Mouse (Mus musculus) urinary bladder, postnatal 14 days (tissue): ENCODE results near the gene Ctsll3.
A peak's percentile ranks its signal among the peaks of the same experiment; 100 is the strongest.

Source experiments
- DNase-seq: peaks from one replicate; pipeline ENCODE4 v3.0.0; 2021; ENCODE audit warnings: low spot score

The Ctsll3 gene

GRCm38 (mm10) chr13:60802749-60803148 lies at the start of gene Ctsll3:
Ctsll3 (minus strand) TSS chr13:60802849.
- no peak for DNase-seq

DNA sequence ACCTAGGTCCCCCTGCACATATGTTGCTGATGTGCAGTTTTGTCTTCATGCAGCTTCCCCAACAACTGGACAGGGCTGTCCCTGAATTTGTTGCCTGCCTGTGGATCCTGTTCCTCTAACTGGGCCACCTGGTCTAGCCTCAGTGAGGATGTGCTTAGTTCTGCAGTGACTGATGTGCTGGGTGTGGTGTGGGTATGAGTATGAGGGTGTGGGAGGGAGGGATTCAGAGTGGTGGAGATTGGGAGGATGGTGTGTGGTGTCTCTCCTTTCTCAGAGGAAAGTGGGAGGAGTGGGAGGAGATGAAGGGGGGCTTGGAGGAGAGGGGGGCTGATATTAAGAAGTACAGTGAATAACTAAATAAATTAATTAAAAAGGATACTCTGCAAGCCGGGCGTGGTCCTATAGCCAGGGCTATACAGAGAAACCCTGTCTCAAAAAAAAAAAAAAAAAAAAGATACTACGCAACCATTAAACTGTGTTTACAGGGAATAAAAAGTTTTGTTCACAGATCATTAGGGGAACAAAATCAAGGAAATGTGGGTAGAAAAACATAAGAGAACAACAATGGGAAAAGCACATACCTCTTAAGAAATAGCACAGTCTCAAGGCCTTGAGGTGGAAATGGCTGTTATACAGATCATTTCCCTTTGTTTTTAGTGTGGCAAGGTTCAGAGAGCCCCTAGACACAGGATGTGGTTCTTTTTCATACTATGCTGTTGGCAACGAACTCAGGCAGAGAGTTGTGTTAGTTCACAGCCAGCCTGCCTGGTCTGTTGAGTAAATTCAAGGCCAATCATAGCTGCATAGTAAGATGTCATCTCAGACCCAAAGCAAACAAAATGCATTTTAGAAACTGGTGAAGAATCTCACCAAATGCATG lies 45.8 kb upstream of the Ctsll3 start:
- DNase-seq: no peak

- no peak for DNase-seq
These were observed 40.5 kb upstream of the Ctsll3 start for GRCm38 (mm10) chr13:60843153-60843552.

DNA sequence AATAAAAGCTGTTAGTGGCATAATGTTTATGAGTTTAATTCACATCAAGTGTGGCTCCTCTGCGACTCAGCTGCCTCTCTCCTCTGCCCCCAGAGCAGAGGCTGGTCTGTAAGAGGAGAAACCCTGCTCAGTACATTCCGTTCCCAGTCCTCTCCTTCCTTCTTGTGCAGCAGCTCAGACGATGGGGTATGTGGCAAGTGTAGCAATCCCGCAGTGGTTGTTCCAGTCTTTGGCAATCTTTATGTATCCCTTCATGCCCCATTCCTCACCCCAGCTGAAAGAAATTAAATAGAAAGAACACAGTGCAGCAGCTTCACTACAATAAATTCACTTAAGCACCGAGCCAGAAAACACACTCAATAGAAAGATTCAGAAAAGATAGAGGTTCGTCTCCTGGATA lies 40.1 kb upstream of the Ctsll3 start:
- no peak for DNase-seq

- DNase-seq: no peak
These were observed 36.8 kb upstream of the Ctsll3 start for GRCm38 (mm10) chr13:60839353-60839902.

DNA sequence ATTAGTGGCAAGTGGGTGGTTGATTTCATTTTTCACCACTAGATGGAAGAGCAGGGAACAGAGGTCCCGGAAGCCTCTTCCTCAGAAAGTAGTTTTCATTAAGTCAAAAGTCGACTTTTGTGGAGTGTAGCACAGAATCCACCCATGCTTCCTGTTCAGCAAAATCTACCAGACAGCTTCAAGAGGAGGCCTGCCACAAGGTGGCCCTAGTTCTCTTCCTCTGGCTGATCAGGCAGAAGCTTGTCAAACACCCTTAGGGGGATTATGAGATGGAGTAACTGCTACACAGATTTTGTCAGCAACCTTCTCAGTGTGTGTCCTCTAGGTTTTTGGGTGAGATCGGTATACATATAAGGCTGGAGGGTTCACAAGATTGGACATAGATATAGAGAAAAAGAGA lies 23.4 kb upstream of the Ctsll3 start:
- DNase-seq: no peak

DNA sequence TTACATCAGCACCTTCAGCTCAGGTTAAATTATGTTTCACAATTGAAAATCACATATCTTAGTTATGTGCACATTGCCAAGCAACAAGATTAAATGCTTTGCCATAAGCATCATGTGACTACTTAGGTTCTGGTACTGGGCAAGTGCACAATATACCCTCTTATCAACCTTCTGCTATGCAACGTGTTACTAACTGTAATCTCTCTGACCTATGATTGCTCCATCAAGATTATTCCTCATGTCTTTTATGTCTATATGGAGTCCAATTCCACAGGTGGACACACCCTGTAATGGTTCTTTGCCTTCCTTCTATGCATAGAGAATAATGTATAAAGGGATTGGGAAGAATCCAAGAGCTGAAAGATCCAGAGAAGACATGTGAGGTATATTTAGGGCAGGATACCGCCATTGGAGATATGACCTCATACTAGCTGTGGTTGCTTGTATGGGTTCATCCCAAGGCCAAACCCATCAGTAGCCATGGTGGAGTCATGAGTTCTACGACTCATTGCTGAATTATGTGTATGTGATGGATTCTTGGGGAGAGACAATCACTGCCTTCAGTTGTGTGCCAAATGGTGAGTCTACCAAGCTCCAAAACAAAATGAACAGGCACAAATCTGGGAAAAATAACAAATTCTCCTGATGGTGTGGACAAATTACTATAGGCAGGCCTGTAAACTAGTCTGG lies 18.0 kb upstream of the Ctsll3 start:
- no peak for DNase-seq

- peak; percentile 41 for DNase-seq
These were observed 16.8 kb upstream of the Ctsll3 start for GRCm38 (mm10) chr13:60819469-60819868.

GRCm38 (mm10) chr13:60813722-60814121 lies 11.1 kb upstream of the Ctsll3 start:
- no peak for DNase-seq

DNA sequence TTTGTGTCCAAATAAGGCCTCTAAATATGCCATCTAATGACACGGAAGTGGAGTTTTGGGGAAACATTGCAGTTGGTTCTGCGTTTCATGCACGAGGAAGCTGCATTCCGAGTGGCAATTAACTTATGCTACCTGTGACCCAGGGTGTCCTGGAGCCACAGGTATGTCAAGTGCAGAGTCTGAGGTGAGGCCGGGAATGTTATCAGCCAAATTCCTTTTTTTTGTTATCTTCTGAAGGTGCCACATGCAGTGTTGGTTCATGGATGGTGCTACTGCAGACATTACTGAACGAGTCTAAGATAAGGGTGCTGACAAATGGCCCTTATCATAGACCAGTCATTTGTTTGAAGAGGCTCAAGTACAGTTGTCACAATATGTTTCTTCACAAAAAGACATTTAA lies 10.1 kb upstream of the Ctsll3 start:
- no peak for DNase-seq

- no peak for DNase-seq
These were observed 7.0 kb upstream of the Ctsll3 start for GRCm38 (mm10) chr13:60809690-60810089.

DNA sequence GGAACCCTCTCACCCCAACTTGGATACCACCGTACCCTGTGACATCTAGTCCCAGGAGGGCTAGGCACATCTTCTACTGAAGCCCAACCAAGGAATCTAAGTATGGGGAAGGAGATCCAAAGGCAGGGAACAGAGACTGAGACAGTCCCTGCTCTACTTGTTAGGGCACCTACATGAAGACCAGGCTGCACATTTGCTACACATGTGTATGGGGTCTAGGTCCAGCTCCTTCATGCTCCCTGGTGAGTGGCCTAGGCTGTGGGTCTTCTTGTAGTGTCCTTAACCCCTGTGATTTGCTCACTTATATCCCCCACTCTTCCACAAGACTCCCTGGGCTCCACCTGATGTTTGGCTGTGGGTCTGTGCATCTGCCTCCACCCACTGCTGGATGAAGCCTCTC lies 13.2 kb downstream of the Ctsll3 start:
- DNase-seq: no peak

DNA sequence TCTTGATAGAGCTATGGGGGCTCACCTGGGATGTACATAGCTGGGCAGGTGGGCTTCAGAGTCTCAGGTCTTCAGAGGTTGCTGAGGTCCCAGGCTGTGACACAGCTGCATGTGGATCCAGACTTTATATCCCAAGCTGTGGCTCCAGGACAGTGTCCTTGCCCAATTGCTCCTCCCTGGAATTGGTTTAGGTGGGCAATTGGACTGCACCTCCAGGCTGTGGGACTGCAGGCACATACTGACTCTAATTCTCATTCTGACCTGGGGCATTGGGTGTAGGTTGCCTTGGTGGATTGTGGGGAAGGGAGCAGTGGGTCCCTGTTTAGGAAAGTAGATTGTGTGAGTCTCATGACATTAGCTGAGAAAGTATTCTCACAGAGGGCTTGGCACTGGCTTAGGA lies 16.4 kb downstream of the Ctsll3 start, which contains the start of gene BC051665:
TSS of gene BC051665 (minus strand) at position 101 of the 400 bp plus-strand sequence.
- no peak for DNase-seq

- no peak for DNase-seq
These were observed 19.3 kb downstream of the Ctsll3 start for GRCm38 (mm10) chr13:60783301-60783700.

GRCm38 (mm10) chr13:60780534-60780933 lies 22.1 kb downstream of the Ctsll3 start:
- DNase-seq: no peak

GRCm38 (mm10) chr13:60761161-60761560 lies 41.5 kb downstream of the Ctsll3 start:
- no peak for DNase-seq

- no peak for DNase-seq
These were observed 42.3 kb downstream of the Ctsll3 start for GRCm38 (mm10) chr13:60760392-60760791.

GRCm38 (mm10) chr13:60759136-60759535 lies 43.5 kb downstream of the Ctsll3 start:
- DNase-seq: peak; percentile 59

- DNase-seq: no peak
These were observed 45.4 kb downstream of the Ctsll3 start for GRCm38 (mm10) chr13:60757292-60757691.

DNA sequence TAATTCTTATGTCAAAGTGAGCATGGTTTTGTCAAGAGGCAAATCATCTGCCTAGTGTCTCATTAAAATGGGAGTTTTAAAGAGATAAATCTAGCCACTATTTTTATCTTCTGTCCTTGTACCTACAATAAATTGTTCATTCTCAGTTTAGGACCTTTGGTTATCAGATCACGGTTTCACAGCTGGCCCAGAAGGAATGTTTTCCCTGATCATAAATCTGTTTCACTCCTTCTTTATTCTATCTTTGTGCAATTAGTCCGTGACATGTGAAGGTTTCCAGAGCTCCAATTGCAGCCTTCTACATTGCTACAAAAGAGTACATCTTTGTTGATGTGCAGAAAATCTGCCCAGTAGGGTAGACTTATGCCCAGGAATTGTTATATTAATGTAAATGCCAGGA lies 47.4 kb downstream of the Ctsll3 start:
- no peak for DNase-seq

DNA sequence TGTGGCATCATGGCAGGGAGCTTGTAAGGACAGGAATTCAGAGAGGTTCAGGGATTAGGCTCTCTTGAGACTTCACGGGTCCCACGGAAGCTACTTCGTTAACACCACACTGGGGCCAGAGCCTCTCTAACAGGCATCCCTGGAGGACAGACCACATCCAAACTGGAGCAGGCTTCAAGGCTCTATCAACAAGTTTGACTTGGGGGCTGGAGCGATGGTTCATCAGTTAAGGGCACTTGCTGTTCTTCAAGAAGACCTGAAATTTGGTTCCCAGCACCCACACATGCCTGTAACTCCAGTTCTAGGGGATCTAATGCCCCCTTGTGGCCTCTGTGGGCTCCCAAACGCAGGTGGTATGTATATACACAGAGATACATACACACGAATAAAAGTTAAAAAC lies 49.4 kb downstream of the Ctsll3 start:
- DNase-seq: no peak

DNA sequence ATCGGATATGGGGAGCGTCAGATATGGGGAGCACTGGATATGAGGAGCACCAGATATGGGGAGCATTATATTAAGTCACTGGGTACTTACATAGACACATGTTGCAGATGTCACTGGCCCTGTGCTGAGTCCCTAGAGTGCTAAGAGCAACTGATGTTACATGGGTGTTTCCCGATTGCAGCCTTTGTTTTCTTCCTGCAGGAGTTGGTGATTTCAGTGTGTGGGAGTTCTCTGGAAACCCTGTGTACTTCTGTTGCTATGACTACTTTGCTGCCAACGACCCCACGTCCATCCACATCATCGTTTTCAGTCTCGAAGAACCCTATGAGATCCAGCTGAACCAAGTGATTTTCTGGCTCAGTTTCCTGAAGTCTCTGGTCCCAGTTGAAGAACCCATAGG lies 51.7 kb downstream of the Ctsll3 start:
- no peak for DNase-seq

GRCm38 (mm10) chr13:60748556-60748955 lies 54.1 kb downstream of the Ctsll3 start:
- DNase-seq: no peak
